Mouse (Mus musculus) forebrain, postnatal 0 days (tissue): ENCODE data around the gene Nek7. TPM values are rescaled to one million over a fixed set of nuclear protein-coding genes. Genes with fewer than 3 reads are reported as not detected.

ENCODE experiments used
- ATAC-seq: fragments of 200-750 bp; cut with Nextera tagmentation; 2 replicates; pipeline ENCODE4 v1.8.0; 2017; ENCODE audit warnings: mild to moderate bottlenecking, moderate library complexity
- DNase-seq: peaks from one replicate; pipeline ENCODE4 v3.0.0-alpha.2; 2015
- H3K27ac ChIP-seq: fragments of 300-500 bp; sonication (generic); 2 replicates; pipeline ENCODE4 v1.5.1; 2014; ENCODE audit warnings: low read depth, mild to moderate bottlenecking, antibody characterized with exemption, low read length, moderate library complexity, mixed read lengths
- H3K27me3 ChIP-seq: fragments of 300-500 bp; sonication (generic); 2 replicates; pipeline ENCODE4 v1.6.1; 2014; ENCODE audit warnings: mild to moderate bottlenecking, low read length, mixed read lengths; ENCODE audit not compliant: insufficient read depth
- H3K36me3 ChIP-seq: fragments of 300-500 bp; sonication (generic); 2 replicates; pipeline ENCODE4 v1.6.1; 2014; ENCODE audit warnings: mild to moderate bottlenecking, moderate library complexity; ENCODE audit not compliant: insufficient read depth
- H3K4me1 ChIP-seq: fragments of 300-500 bp; sonication (generic); 2 replicates; pipeline ENCODE4 v1.6.1; 2014; ENCODE audit warnings: antibody characterized with exemption; ENCODE audit not compliant: insufficient read depth
- H3K4me2 ChIP-seq: fragments of 300-500 bp; sonication (generic); 2 replicates; pipeline ENCODE4 v1.6.1; 2014; ENCODE audit warnings: low read depth, mild to moderate bottlenecking, moderate library complexity
- H3K4me3 ChIP-seq: fragments of 300-500 bp; sonication (generic); 2 replicates; pipeline ENCODE4 v1.5.1; 2014; ENCODE audit warnings: low read depth, low read length, mixed read lengths
- H3K9ac ChIP-seq: fragments of 300-500 bp; sonication (generic); 2 replicates; pipeline ENCODE4 v1.6.1; 2014; ENCODE audit warnings: mild to moderate bottlenecking
- H3K9me3 ChIP-seq: fragments of 300-500 bp; sonication (generic); 2 replicates; pipeline ENCODE4 v1.6.1; 2016; ENCODE audit warnings: low read length
- CTCF ChIP-seq: sonication (generic); IDR thresholded peaks from 2 replicates; pipeline ENCODE4 v1.5.1; 2016; ENCODE audit warnings: antibody characterized with exemption, control low read depth, low read depth
- WGBS: fragments of 180-500 bp; shearing (Covaris S2); extraction: QIAGEN DNeasy Blood & Tissue Kit; methylation state at CpG from one replicate; pipeline ENCODE4 v1.1.7; 2014; 5-methylcytosine and 5-hydroxymethylcytosine counted together
- polyA plus RNA-seq: library from polyadenylated mRNA; unstranded; fragments of >200 nt; fragmentation: Nextera tagmentation; extraction: Ambion mirVana; gene quantifications from 2 replicates; pipeline ENCODE4 v1.2.1, GENCODE M21; 2015
- total RNA-seq: library from RNA; depleted of rRNA; stranded (reverse); fragments of >200 nt; gene quantifications from 2 replicates; pipeline ENCODE4 v1.2.3, GENCODE M21; 2014

Gene Nek7
- total and polyA plus RNA-seq, 2 experiments from 2014 or later: 15.3 to 15.4 TPM

- Histone ChIP-seq H3K9me3 (no peaks in the 10 kb centered on the region), H3K27ac (no peak overlapping the region), H3K4me3 (no peak overlapping the region), H3K27me3 (no peaks in the 10 kb centered on the region), H3K9ac (no peak overlapping the region), H3K36me3 (no peaks in the 10 kb centered on the region), H3K4me1 (no peaks in the 10 kb centered on the region), H3K4me2 (no peak overlapping the region)
- ATAC-seq: no peak
- TF ChIP-seq CTCF: no peak
- no peak for DNase-seq
Measured at GRCm38 (mm10) chr1:138538217-138538616, 81.7 kb downstream of the Nek7 start.

GRCm38 (mm10) chr1:138535758-138536574 lies 84.0 kb downstream of the Nek7 start:
- H3K9me3 ChIP-seq: no peaks in the 10 kb centered on the region
- H3K36me3 ChIP-seq: no peaks in the 10 kb centered on the region
- 63% methylated on average over 16 of the region's 16 CpGs for WGBS
- no peak overlapping the region for H3K27ac ChIP-seq
- H3K27me3 ChIP-seq: no peaks in the 10 kb centered on the region
- no peaks in the 10 kb centered on the region for H3K4me1 ChIP-seq
- H3K9ac ChIP-seq: no peak overlapping the region
- H3K4me2 ChIP-seq: no peak overlapping the region
- ATAC-seq: no peak
- no peak for DNase-seq
- TF ChIP-seq CTCF: no peak
- H3K4me3 ChIP-seq: no peak overlapping the region

DNA sequence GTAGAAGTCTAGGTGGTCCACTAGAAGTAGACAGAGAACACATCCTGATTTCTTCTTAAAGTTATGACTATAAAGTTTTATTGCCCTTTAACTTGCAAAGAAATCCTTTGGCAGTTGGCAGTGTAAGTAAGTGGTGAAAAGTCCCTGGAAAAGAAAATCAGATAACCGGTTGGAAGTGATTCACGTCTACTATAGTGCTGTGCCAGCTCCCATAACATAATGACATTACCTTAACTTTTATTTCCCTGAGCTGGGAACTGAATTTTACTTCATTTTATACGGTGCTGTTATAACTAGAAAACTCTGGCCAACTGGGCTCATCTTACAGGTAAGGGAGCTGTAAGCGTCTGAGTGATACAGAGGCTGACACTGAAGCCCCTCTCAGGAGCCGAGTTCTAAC lies 89.3 kb downstream of the Nek7 start:
- no peak overlapping the region for H3K4me3 ChIP-seq
- no peaks in the 10 kb centered on the region for H3K4me1 ChIP-seq
- no peak overlapping the region for H3K9ac ChIP-seq
- no peak for TF ChIP-seq CTCF
- no peaks in the 10 kb centered on the region for H3K9me3 ChIP-seq
- DNase-seq (no peak), ATAC-seq (no peak)
- 91% methylated on average over 5 of the region's 5 CpGs for WGBS
- no peak overlapping the region for H3K4me2 ChIP-seq
- H3K27ac ChIP-seq: no peak overlapping the region
- no peaks in the 10 kb centered on the region for H3K27me3 ChIP-seq
- no peaks in the 10 kb centered on the region for H3K36me3 ChIP-seq

- H3K4me2 ChIP-seq: no peak overlapping the region
- H3K27me3 ChIP-seq: no peaks in the 10 kb centered on the region
- H3K36me3 ChIP-seq: no peaks in the 10 kb centered on the region
- 21% methylated on average over 6 of the region's 6 CpGs for WGBS
- H3K4me1 ChIP-seq: no peaks in the 10 kb centered on the region
- DNase-seq (no peak), ATAC-seq (no peak)
- H3K27ac ChIP-seq: no peak overlapping the region
- H3K9ac ChIP-seq: no peak overlapping the region
- no peak overlapping the region for H3K4me3 ChIP-seq
- no peaks in the 10 kb centered on the region for H3K9me3 ChIP-seq
- no peak for TF ChIP-seq CTCF
Measured at GRCm38 (mm10) chr1:138523962-138524361, 96.0 kb downstream of the Nek7 start.

- TF ChIP-seq CTCF: no peak
- ATAC-seq: no peak
- H3K36me3 ChIP-seq: no peaks in the 10 kb centered on the region
- no peak for DNase-seq
- H3K9ac ChIP-seq: no peak overlapping the region
- no peak overlapping the region for H3K27ac ChIP-seq
- no peak overlapping the region for H3K4me3 ChIP-seq
- H3K4me1 ChIP-seq: no peaks in the 10 kb centered on the region
- 25% methylated on average over 5 of the region's 5 CpGs for WGBS
- H3K4me2 ChIP-seq: no peak overlapping the region
- H3K27me3 ChIP-seq: no peaks in the 10 kb centered on the region
- H3K9me3 ChIP-seq: no peaks in the 10 kb centered on the region
Measured at GRCm38 (mm10) chr1:138518235-138518634, 101.7 kb downstream of the Nek7 start.

DNA sequence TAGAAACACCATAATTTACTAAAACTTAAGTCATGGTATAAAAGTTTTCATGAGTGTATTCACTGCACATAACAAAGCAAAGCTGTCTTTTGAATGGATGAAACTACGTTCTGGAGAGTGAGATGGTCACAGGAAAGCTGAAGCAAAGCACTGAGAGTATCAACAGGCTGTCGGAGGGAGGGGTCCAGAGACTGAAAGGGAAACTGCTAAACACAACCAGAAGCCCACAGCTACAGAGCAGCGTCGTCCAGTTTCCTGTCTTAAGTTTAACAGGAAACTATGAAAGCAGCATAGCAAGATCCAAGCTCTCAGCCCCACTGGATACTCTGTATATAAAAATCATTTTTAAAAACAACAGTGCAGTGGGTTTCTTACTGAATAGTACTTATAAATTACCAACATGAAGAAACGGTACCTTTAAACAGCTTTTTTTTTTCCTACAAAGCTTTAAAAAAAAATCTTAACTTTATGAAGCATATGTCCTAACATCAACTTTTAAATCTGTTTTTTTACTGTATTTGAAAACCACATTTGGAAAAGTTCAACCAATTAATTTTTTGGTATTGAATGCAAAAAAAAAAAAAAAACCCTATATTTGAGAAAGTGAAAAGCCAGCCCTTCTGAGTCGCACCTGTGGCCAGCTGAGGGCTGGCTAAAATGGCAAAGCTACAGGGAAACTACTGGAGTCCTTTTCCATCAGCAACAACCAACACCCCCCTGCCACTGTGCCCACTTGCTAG lies 102.4 kb downstream of the Nek7 start:
- no peak overlapping the region for H3K4me2 ChIP-seq
- WGBS: 44% methylated on average over 6 of the region's 6 CpGs
- no peaks in the 10 kb centered on the region for H3K27me3 ChIP-seq
- no peaks in the 10 kb centered on the region for H3K9me3 ChIP-seq
- H3K27ac ChIP-seq: no peak overlapping the region
- H3K4me1 ChIP-seq: no peaks in the 10 kb centered on the region
- no peak overlapping the region for H3K9ac ChIP-seq
- DNase-seq: no peak
- no peaks in the 10 kb centered on the region for H3K36me3 ChIP-seq
- H3K4me3 ChIP-seq: no peak overlapping the region
- no peak for TF ChIP-seq CTCF
- ATAC-seq: no peak

GRCm38 (mm10) chr1:138516946-138517345 lies 103.0 kb downstream of the Nek7 start:
- TF ChIP-seq CTCF: no peak
- no peaks in the 10 kb centered on the region for H3K9me3 ChIP-seq
- no peak for DNase-seq
- 85% methylated on average over 2 of the region's 2 CpGs for WGBS
- H3K36me3 ChIP-seq: no peaks in the 10 kb centered on the region
- no peak for ATAC-seq
- no peak overlapping the region for H3K4me2 ChIP-seq
- H3K27ac ChIP-seq: no peak overlapping the region
- no peak overlapping the region for H3K4me3 ChIP-seq
- H3K4me1 ChIP-seq: no peaks in the 10 kb centered on the region
- no peak overlapping the region for H3K9ac ChIP-seq
- H3K27me3 ChIP-seq: no peaks in the 10 kb centered on the region
